Mouse (Mus musculus): Measurements from ENCODE around the gene Phactr1.

The Phactr1 gene

GRCm38 (mm10) chr13:42985806-42986205, 305.4 kb downstream of the Phactr1 start:
- no peak for DNase-seq

DNA sequence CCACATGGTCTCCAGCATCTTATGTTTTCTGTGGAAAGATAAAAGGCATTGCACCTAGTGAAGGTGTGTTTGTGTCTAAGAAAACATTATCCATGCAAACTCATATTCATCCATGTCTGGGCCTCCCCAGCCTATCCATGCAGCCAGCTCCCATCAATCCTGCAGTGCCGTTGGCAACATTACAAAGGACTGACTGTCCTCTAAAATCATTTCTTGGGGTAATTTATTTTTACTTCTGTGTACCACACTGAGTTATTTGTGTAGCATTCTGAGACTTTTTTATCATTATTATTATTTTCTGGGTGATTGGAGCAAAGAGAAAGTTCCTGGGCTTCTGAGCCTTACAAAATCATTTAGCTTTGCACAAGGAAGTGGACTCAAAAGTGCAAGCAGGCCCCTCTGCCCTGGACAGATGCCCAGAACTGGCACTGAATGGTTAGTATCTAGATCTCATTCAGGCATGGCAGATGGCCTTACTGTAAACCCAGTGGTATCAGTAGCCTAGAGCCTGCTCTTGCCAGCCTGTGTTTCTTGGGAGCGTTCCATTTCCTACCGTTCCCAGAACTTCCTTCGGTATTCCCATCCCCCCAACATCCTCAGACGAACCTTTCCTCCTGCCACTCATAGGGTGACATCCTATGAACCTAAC, 307.6 kb downstream of the Phactr1 start:
- DNase-seq = peak; percentile 19 to 24

DNA sequence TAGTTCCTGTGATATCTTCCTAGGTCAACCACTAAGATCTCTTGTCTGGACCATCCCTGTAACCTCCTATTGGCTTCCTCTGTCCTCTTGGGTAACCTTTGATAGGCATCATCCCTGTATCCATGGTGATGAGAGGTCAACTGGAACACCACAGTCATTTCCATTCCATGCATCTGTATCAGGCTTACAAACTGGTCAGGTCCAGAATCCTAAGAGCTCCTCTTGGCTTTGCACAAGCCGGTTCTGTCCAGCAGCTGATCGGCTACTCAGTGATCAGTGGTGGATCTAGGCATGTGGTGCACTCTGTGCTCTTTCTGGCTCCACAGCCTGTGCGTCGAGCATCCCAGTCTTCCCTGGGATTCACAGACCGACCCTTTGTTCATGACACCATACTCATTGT, 309.1 kb downstream of the Phactr1 start:
- peak; percentile 13 to 53 for DNase-seq

- DNase-seq = no peak
These were observed 309.6 kb downstream of the Phactr1 start for GRCm38 (mm10) chr13:42990051-42990450.

DNA sequence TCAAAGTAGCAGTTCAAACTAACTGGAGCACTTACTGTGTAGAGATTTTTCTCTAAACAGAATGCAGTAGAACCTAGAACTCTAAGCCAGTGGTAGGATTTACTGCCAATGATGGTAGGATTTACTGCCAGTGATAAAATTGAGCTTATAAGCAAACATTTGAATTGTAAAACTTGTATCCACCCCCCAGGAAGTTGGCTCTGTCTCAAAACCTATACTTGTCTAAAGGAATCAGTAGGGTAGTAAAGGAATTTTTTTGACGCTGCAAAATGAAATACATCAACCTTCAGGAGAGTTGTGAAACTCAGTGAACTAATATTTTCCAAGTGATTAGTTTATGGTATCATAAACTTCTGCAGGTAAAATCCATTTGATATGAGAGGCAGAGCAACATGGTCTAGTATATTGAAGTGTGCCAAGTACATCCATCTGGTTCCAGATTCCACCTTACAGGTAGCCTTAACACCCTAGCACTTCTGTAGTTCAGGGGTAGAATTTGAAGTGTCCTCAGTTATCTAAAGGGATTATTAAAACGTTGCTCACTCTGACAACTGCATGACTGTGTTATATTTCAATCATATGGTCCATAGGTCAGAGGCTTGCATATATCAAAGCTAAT, 310.2 kb downstream of the Phactr1 start:
- no peak for DNase-seq

GRCm38 (mm10) chr13:42991164-42991563, 310.7 kb downstream of the Phactr1 start:
- DNase-seq = no peak

GRCm38 (mm10) chr13:42992306-42992705, 311.9 kb downstream of the Phactr1 start:
- DNase-seq = peak; percentile 11 to 42

DNA sequence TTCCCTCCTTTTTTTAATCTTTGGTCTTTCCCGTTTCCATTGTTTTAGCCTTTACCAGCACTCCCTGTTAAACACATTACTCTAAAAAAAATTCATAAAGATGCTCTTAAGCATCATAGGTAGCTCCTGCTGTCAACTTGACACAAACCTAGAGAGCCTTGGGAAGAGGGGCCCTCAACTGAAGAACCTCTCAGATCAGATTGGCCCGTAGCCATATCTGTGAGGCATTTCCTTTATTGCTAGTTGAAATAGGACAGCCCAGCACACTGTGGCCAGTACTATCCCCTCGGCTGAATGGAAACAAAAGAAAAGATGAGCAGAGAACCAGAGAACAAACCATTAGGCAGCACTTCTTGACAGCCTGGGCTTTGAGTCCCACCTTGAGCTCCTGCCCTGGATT, 313.9 kb downstream of the Phactr1 start:
- no peak for DNase-seq

DNA sequence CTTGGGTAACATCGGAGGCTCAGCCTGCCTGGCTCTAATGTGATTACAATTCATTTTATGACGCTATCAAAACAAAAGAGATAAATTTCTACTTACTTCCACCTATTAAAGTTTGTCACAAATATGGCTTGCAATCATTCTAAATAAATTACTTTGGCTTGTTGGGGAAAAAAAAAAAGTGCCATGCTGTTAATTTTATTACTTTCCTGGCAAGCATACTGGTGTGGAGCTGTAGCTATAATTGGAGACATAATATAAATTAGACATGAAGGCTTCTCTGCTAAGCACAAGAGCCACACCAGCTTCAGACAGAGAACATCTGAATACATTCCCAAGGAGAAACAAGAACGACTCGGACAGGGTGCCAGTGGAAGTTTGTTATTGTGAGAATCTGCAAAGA, 315.8 kb downstream of the Phactr1 start:
- DNase-seq = peak in 1 of 2 experiments; percentile 13

GRCm38 (mm10) chr13:42999287-42999686, 318.9 kb downstream of the Phactr1 start:
- DNase-seq = no peak

DNA sequence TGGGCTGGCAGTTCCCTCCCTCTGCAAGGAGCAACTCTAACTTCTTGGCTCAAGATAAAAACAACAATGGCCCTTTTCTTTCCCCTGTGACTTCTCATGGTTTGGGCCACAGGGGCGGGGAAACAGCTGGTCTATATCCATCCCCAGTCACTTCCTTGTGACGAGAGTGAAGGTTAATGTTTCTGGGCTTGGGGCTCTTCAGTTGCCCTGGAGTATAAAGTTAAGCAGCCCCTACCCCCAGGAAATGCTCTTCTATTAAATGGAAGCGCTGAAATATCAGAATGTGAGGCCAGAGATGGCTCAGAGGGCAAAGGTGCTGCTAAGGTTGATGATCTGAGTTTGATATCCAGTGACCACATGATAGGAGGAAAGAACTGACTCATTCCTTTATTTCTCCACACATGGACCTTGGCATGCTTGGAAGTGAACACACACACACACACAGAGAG, 324.7 kb downstream of the Phactr1 start:
- peak in 1 of 2 experiments; percentile 9 for DNase-seq

DNA sequence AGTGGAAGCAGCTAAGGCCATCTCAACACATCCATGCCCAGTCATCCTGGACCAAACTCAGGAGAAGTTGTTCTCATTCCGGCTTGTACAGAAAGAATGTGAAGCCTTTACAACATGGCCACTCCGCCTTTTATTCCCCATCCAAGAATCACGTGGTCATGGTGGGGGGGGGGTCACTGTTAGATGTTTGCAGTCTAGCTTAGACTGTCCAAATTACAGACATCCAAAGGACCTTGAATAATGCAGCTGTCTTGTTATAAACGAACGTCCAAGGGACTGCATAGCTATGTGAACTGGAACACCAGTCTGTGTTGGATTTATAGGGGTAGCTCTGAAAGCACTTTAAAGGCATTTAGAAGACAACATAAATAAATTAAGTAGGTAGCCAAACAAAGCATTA, 328.0 kb downstream of the Phactr1 start:
- DNase-seq = no peak

DNA sequence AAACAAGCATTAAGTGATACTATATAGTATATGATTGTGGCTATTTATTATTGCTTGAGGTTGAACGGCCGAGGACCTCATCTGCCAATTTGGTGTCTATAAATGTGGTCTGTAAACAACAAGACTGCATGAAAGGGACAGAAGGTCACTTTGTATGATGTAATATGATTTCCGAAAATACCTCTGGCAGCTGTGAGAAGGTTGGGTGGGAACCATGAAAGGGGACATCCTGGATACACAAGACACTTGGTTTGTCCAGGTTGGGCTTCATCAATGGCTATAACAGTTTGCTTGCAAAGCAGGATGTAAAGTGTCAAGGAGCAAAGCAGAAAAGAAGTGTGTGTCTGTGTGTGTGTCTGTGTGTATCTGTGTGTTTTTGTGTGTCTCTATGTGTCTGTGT, 329.2 kb downstream of the Phactr1 start:
- no peak for DNase-seq

- no peak for DNase-seq
These were observed 331.1 kb downstream of the Phactr1 start for GRCm38 (mm10) chr13:43011516-43011915.

- DNase-seq = no peak
These were observed 333.6 kb downstream of the Phactr1 start for GRCm38 (mm10) chr13:43013984-43014383.

DNA sequence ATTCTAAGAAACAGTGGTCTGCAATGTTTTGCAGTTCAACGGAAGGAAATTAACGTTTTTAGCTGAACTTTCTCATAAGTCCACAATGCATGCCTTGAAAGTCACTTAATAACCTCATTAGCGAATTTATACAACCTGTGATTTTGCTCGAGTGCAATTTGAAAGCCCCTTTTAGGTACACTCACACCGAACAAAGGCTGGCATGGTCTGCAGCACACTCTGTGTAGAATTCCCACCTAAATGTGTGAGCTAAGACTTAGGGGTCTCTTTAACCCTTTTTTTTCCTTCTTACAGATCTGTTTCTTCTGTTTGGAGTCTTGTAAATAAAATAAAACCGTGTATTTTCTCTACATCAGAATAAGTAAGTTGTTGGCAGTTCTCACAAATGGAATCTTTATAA, 335.3 kb downstream of the Phactr1 start:
- DNase-seq = no peak

GRCm38 (mm10) chr13:43018863-43019262, 338.4 kb downstream of the Phactr1 start:
- peak in 1 of 2 experiments; percentile 13 for DNase-seq

- DNase-seq = peak in 1 of 2 experiments; percentile 22
These were observed 340.6 kb downstream of the Phactr1 start for GRCm38 (mm10) chr13:43021031-43021430.

GRCm38 (mm10) chr13:43023005-43023404, 342.6 kb downstream of the Phactr1 start:
- DNase-seq = no peak

- no peak for DNase-seq
These were observed 347.1 kb downstream of the Phactr1 start for GRCm38 (mm10) chr13:43027568-43027967.

GRCm38 (mm10) chr13:43030222-43030621, 349.8 kb downstream of the Phactr1 start:
- DNase-seq = no peak

GRCm38 (mm10) chr13:43032451-43032850, 352.0 kb downstream of the Phactr1 start:
- no peak for DNase-seq

GRCm38 (mm10) chr13:43036510-43036909, 356.1 kb downstream of the Phactr1 start:
- DNase-seq = no peak

DNA sequence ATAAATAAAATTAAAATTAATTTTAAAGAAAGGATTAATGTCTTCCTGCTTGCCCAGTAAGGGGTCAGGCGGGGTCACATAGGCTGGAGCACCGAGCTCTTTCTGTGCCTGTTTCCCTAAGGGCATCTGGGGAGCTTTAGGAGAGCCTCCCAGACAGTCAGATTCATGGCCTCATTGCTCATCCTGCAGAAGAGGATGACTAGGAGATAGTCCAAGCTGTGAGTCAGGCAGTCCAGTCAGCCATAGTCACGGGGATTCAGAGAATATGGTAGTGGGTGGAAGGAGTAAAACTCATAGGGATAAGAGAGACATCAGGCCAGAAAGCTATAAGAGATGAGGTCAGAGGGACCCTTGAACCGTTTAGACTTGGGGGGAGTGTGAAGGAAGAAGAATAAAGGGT, 362.3 kb downstream of the Phactr1 start:
- no peak for DNase-seq

- no peak for DNase-seq
These were observed 368.1 kb downstream of the Phactr1 start for GRCm38 (mm10) chr13:43048553-43048952.

Data from kidney, adult 8-10 months (tissue).